Mouse (Mus musculus) kidney, adult 2 months (tissue): ENCODE data around the gene 4930451I11Rik. TPM values are rescaled to one million over a fixed set of nuclear protein-coding genes. Genes with fewer than 3 reads are reported as not detected.
A peak's percentile ranks its signal among the peaks of the same experiment; 100 is the strongest.

Experiments
- DNase-seq: peaks from one replicate; pipeline ENCODE4 v3.0.0; 2021
- H3K27ac ChIP-seq: fragments of 200-500 bp; 2 replicates; pipeline ENCODE4 v1.5.1; 2012; ENCODE audit warnings: low read depth, low read length, control low read depth, inconsistent platforms; ENCODE audit not compliant: insufficient read depth
- H3K27me3 ChIP-seq: fragments of 200-500 bp; replicated peaks from 2 replicates; pipeline ENCODE4 v1.6.1; 2012; ENCODE audit warnings: mild to moderate bottlenecking, moderate library complexity, low read length, inconsistent platforms; ENCODE audit not compliant: control insufficient read depth, insufficient read depth
- H3K36me3 ChIP-seq: fragments of 200-500 bp; 2 replicates; pipeline ENCODE4 v1.6.1; 2012; ENCODE audit warnings: mild to moderate bottlenecking, moderate library complexity, low read length, inconsistent platforms; ENCODE audit not compliant: control insufficient read depth, insufficient read depth
- H3K4me1 ChIP-seq: fragments of 200-500 bp; 2 replicates; pipeline ENCODE4 v1.6.1; 2011; ENCODE audit warnings: low read length; ENCODE audit not compliant: control insufficient read depth, insufficient read depth
- H3K4me3 ChIP-seq: fragments of 200-500 bp; 2 replicates; pipeline ENCODE4 v1.5.1; 2011; ENCODE audit warnings: mild to moderate bottlenecking, low read depth, low read length, control low read depth; ENCODE audit not compliant: insufficient read depth
- CTCF ChIP-seq: fragments of 200-500 bp; conservative IDR thresholded peaks from 2 replicates; pipeline ENCODE4 v1.5.1; 2011; ENCODE audit warnings: low read depth, mild to moderate bottlenecking, control low read depth, low read length, moderate library complexity, mixed read lengths; ENCODE audit not compliant: insufficient read depth, insufficient read length
- POLR2A ChIP-seq: fragments of 200-500 bp; IDR thresholded peaks from one replicate; pipeline ENCODE4 v1.6.1; 2011; ENCODE audit warnings: low read depth, low read length, control low read depth
- WGBS: fragments of 180-500 bp; shearing (Covaris S2); methylation state at CpG from one replicate; pipeline ENCODE4 v1.1.7; 2018; 5-methylcytosine and 5-hydroxymethylcytosine counted together
- polyA plus RNA-seq: library from polyadenylated mRNA; depleted of rRNA; stranded (reverse); fragments of >200 nt; gene quantifications from 2 replicates; pipeline ENCODE4 v1.2.3, GENCODE M21; 2012

Gene 4930451I11Rik
- polyA plus RNA-seq, 1 experiment = not detected

DNA sequence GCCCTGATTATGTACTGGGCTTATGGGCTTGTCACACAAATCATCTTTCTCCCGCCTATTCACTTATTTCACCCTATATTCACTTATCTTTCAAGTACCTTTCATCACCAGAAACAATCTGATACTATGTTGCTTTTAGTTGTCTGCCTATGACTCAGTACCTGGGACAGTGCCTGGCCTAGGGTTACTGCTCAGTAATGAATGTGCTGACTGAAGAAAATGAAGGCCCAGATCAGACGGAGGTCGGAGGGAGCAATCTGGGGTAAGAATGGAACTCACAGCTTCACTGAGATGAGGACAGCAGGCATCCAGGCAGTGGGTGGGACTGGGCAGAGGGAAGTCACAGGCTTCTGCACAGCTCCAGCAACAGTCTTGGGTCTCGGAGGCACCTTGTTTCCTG lies 24.0 kb downstream of the 4930451I11Rik start:
- Histone ChIP-seq H3K27me3 (no peaks in the 10 kb centered on the region), H3K36me3 (no peaks in the 10 kb centered on the region), H3K27ac (no peak overlapping the region), H3K4me1 (no peaks in the 10 kb centered on the region), H3K4me3 (no peak overlapping the region)
- DNase-seq = no peak
- WGBS = 65% methylated on average over 4 of the region's 4 CpGs
- TF ChIP-seq POLR2A (no peak), CTCF (no peak)

DNA sequence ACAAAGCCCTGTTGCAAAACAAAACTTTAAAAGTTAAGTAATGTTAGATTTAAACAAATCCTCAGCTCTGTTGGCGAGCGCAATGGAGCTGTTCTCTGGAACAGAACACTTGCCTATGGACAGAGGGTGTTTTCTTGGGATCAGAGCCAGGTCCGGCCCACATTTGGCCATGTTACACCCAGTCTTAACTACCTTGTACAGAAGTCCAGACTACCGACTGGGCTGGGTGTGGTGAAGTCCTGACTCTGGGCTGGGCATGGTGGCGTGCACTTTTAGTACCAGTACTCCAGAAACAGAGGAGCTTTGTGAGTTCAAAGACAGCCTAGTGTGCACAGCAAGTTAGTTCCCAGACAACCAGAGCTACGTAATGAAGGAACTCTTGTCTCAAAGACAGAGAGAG lies 24.5 kb downstream of the 4930451I11Rik start:
- DNase-seq = peak; percentile 70
- WGBS = 60% methylated on average over 6 of the region's 6 CpGs

DNA sequence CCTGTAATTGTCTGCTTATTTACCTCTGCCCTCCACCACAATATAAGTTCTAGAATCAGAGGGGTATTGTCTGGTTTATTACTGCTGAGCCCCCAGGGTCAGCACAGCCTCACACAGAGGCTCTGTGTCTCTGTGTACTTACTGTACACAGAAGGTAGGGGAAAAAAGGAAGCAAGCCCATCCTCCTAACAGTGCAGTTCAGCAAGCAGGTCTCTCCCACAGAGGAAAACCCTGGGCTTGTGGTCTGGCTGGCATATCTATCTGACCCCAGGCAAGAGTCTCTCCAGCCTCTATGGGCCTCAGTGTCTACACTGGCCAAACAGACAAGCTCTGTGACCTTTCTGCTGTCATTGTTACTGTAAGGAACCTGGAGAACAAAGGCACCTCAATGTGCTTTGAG lies 27.7 kb downstream of the 4930451I11Rik start:
- no peak for TF ChIP-seq CTCF
- no peak for TF ChIP-seq POLR2A
- Histone ChIP-seq H3K4me1 (peaks cover 3% of the 10 kb centered on the region; the same call in 1 of the 2 replicates), H3K4me3 (no peak overlapping the region), H3K27me3 (no peaks in the 10 kb centered on the region), H3K27ac (no peak overlapping the region), H3K36me3 (no peaks in the 10 kb centered on the region)
- DNase-seq = no peak

More for the DNA sequence above, 24.5 kb downstream of the 4930451I11Rik start:
- Histone ChIP-seq H3K4me3 (no peak overlapping the region), H3K27ac (no peak overlapping the region), H3K4me1 (no peaks in the 10 kb centered on the region), H3K27me3 (no peaks in the 10 kb centered on the region), H3K36me3 (no peaks in the 10 kb centered on the region)
- TF ChIP-seq POLR2A (no peak), CTCF (no peak)

GRCm38 (mm10) chr7:126803181-126803580 lies 28.3 kb downstream of the 4930451I11Rik start:
- no peak overlapping the region for H3K27ac ChIP-seq
- H3K4me1 ChIP-seq = peaks cover 3% of the 10 kb centered on the region; the same call in 1 of the 2 replicates
- DNase-seq = no peak
- TF ChIP-seq POLR2A (no peak), CTCF (no peak)
- H3K36me3 ChIP-seq = no peaks in the 10 kb centered on the region
- 95% methylated on average over 6 of the region's 6 CpGs for WGBS
- no peak overlapping the region for H3K4me3 ChIP-seq
- no peaks in the 10 kb centered on the region for H3K27me3 ChIP-seq

DNA sequence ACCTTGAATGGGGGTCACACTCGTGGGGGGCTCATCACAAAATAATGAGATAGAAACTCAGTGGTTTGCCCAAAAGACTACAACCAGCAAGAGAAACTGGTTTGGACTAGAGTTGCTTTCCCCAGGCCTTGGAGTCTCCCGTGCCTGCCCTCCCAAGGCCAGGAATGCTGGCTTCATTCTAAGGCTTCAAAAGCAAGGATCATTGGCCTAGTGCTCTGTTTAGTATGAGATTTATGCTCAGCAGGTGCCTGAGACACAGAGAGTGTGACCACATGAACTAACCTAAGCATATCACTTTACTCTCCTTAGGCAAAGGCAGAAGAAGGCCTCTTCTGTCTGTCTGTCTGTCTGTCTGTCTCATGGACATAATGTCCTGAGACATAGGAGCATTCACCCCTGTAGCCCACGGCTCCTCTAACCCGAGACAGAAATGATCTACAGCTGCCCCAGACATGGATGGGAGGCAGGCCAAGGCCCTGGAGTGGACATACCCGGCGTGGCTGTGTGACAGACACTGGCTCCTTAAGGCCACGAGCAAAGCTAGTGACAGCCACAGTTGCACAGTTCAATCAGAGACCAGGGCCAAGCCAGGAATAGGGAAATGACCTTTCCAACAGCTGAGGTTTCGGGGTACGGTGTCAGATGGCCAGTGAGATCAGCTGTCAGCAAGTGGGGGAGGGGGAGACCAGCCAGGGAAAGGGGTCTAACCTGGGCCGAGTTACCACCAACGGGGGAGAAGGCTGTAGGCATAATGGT lies 29.1 kb downstream of the 4930451I11Rik start:
- Histone ChIP-seq H3K4me1 (peaks cover 3% of the 10 kb centered on the region; the same call in 1 of the 2 replicates), H3K36me3 (no peaks in the 10 kb centered on the region), H3K27me3 (no peaks in the 10 kb centered on the region), H3K27ac (no peak overlapping the region), H3K4me3 (no peak overlapping the region)
- DNase-seq = no peak
- WGBS = 76% methylated on average over 11 of the region's 11 CpGs
- no peak for TF ChIP-seq CTCF
- no peak for TF ChIP-seq POLR2A

DNA sequence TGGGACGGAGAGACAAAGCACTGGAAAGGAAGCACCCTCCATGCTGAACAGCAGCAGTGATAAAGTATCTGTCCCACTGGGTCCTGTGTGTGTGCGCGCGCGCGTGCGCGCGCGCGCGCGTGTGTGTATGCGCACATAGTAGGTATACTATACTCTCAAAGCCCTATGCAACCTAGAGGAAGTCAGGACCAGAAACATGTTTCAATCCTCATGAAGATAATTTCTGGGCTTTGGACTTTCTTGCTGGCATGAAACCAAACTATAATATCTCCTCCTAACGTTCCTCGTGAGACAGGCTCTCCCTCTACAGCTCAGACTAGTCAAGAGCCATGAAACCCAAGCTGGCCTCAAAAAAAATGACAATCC lies 30.4 kb downstream of the 4930451I11Rik start:
- Histone ChIP-seq H3K4me1 (peaks cover 3% of the 10 kb centered on the region; the same call in 1 of the 2 replicates), H3K4me3 (no peak overlapping the region), H3K27ac (no peak overlapping the region), H3K27me3 (no peaks in the 10 kb centered on the region), H3K36me3 (peaks cover 2% of the 10 kb centered on the region; the same call in 1 of the 2 replicates)
- WGBS = 92% methylated on average over 16 of the region's 16 CpGs
- no peak for DNase-seq
- TF ChIP-seq POLR2A (no peak), CTCF (no peak)

GRCm38 (mm10) chr7:126800269-126801056 lies 31.0 kb downstream of the 4930451I11Rik start:
- 66% methylated on average over 5 of the region's 5 CpGs for WGBS
- H3K27ac ChIP-seq = peak overlapping the region; percentile 86
- no peak for TF ChIP-seq POLR2A
- no peak for TF ChIP-seq CTCF

More at GRCm38 (mm10) chr7:126800269-126801056, 31.0 kb downstream of the 4930451I11Rik start:
- peaks cover 2% of the 10 kb centered on the region; the same call in 1 of the 2 replicates for H3K36me3 ChIP-seq
- no peaks in the 10 kb centered on the region for H3K27me3 ChIP-seq
- DNase-seq = no peak
- peaks cover 3% of the 10 kb centered on the region; the same call in 1 of the 2 replicates for H3K4me1 ChIP-seq
- peak overlapping the region; percentile 52 for H3K4me3 ChIP-seq
